In the genomic region with DNA sequence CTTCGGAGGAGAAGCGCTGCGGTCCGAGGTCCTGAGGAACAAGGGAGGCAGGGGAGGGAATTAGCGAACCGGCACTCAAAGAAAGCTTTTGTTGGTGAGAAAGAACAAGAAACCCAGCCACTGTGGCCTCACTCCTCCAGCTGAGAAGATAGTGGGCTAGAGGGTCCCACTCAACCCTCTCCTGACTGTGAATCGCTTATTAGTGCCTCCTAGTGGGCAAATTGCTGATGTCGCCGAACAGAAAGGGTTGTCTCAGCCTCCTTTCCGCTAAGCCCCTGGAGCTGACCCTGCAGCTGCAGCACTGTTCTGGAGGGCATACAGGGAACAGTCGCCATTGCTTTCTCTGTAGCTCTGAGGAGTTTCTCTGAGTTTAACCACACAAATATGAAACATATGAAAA, we compare ENCODE assay signal across 8 mouse cellular contexts. TPM values are rescaled to one million over a fixed set of nuclear protein-coding genes. Genes with fewer than 3 reads are reported as not detected.
DNase-seq lines count a peak whose midpoint lies in the region; ATAC-seq lines count a peak whose summit lies in the region.

No protein-coding gene starts in this region.

- H3K27me3 ChIP-seq in heart, embryonic 10.5 days (ENCODE audit: insufficient read depth, poor library complexity, severe bottlenecking), result no peaks in the 10 kb centered on the region
- no peaks in the 10 kb centered on the region for H3K27me3 ChIP-seq in kidney, embryonic 15.5 days

- H3K36me3 ChIP-seq in heart, embryonic 10.5 days, result no peaks in the 10 kb centered on the region
- no peaks in the 10 kb centered on the region for H3K36me3 ChIP-seq in kidney, embryonic 15.5 days

- peaks cover 3% of the 10 kb centered on the region; the same call in 1 of the 2 replicates for H3K4me1 ChIP-seq in heart, embryonic 10.5 days
- H3K4me1 ChIP-seq in kidney, embryonic 15.5 days, result peaks cover 4% of the 10 kb centered on the region; the same call in 1 of the 2 replicates

- 36% methylated on average over 11 of the region's 11 CpGs for WGBS in heart, embryonic 10.5 days
- 49% methylated on average over 11 of the region's 11 CpGs for WGBS in kidney, embryonic 15.5 days

- peak overlapping the region; percentile 69 for H3K27ac ChIP-seq in heart, embryonic 10.5 days
- no peak overlapping the region for H3K27ac ChIP-seq in kidney, embryonic 15.5 days

- DNase-seq in frontal cortex, postnatal 14 days (ENCODE audit: low spot score in 2 of 2), result no peak
- peak; percentile 12 for DNase-seq in c-Kit-negative CD71-positive TER-119-positive erythroid progenitor cells, embryonic 14.5 days (ENCODE audit: low read depth, low spot score)
- no peak for DNase-seq in heart, embryonic 10.5 days (ENCODE audit: low spot score)
- peak; percentile 69 for DNase-seq in lung, postnatal 36 days
- DNase-seq in spleen, postnatal 36 days (ENCODE audit: low spot score in 2 of 2), result peak; percentile 44 to 50
- no peak for DNase-seq in right cerebral cortex, postnatal 14 days

- no peak overlapping the region for H3K9ac ChIP-seq in kidney, embryonic 15.5 days

- peak overlapping the region; percentile 37 for H3K4me3 ChIP-seq in heart, embryonic 10.5 days
- H3K4me3 ChIP-seq in kidney, embryonic 15.5 days (replicated peaks), result peak overlapping the region; percentile 25

- no peaks in the 10 kb centered on the region for H3K9me3 ChIP-seq in heart, embryonic 10.5 days
- no peaks in the 10 kb centered on the region for H3K9me3 ChIP-seq in kidney, embryonic 15.5 days (replicated peaks)

- peak; percentile 65 for ATAC-seq in frontal cortex, adult (ENCODE audit: low TSS enrichment)
- ATAC-seq in kidney, embryonic 15.5 days (replicated peaks; ENCODE audit: low FRiP score), result no peak

- peak overlapping the region; percentile 52 for H3K4me2 ChIP-seq in kidney, embryonic 15.5 days

RNA-seq across cellular contexts. Expression of a gene that starts 21.0 kb away (rescaled TPM):
- 6.6 and 8.9 TPM in 2 replicates for polyA plus RNA-seq in heart, embryonic 10.5 days (2016; fragmentation: Nextera tagmentation; extraction: Ambion mirVana)
- polyA plus RNA-seq in kidney, embryonic 15.5 days (2015; fragmentation: Nextera tagmentation; extraction: Ambion mirVana), result 14.2 and 14.6 TPM in 2 replicates

Comparison
In these comparisons a context has a peak if more than half of its experiments do, and no peak if none do; other contexts are left out.
1. DNase-seq: peak in c-Kit-negative CD71-positive TER-119-positive erythroid progenitor cells, embryonic 14.5 days (single experiment), lung, postnatal 36 days (single experiment) and spleen, postnatal 36 days (2 of 2); none in frontal cortex, postnatal 14 days (0 of 2), heart, embryonic 10.5 days (single experiment) and right cerebral cortex, postnatal 14 days (single experiment).